Mouse (Mus musculus): ENCODE results near the gene Hhat.

DNA sequence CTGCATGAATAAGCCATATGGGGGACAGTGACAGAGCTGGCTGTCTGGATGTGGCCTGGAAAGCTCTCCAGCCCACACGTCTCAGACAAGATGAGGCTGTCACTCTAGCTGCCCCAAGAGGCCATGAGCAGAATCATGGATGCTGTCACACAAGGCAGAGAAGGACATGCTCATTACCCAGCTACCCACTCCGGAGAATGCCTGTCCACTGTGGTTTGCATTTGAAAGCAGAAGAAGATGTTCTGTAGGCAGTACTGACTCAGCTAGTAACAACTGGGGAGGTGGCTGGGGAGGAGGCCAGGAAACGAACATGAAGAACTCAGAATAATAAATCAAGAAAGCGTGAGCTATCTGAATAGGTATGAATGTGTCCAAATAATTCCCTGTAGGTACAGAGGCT is 215.5 kb downstream of the Hhat start:
- no peak for TF ChIP-seq CTCF (IDR thresholded peaks at IDR 0.05)
- no peak for TF ChIP-seq POLR2A (IDR thresholded peaks at IDR 0.05; ENCODE audit: insufficient read depth, low read depth, low read length)
